Mouse (Mus musculus) adrenal gland, postnatal 36 days (tissue): ENCODE measurements around the gene Rpl13a. TPM values are rescaled to one million over a fixed set of nuclear protein-coding genes. Genes with fewer than 3 reads are reported as not detected.
"Not testable (repeated sequence)": the region's sequence is repeated elsewhere in the genome, so short reads cannot be mapped to it uniquely, and the experiment has no call there.

Experiments used
- DNase-seq, 2 experiments: peaks; one replicate each; pipeline ENCODE4 v3.0.0; 2021; ENCODE audit warnings: mixed read lengths in 1 of 2
- total RNA-seq, 2 experiments: library from RNA; stranded (reverse); gene quantifications; 2 replicates each; pipeline ENCODE4 v1.2.3; 2021

Rpl13a gene
- total RNA-seq, 2 experiments from 2014 or later, result 1,621 to 1,757 TPM

- no peak for DNase-seq
These were observed 30.4 kb upstream of the Rpl13a start for GRCm38 (mm10) chr7:45158991-45159390.

GRCm38 (mm10) chr7:45157459-45157858, 28.9 kb upstream of the Rpl13a start:
- no peak for DNase-seq

- no peak for DNase-seq
These were observed 27.6 kb upstream of the Rpl13a start for GRCm38 (mm10) chr7:45156206-45156605.

- no peak for DNase-seq
These were observed 27.0 kb upstream of the Rpl13a start for GRCm38 (mm10) chr7:45155590-45155989.

GRCm38 (mm10) chr7:45154993-45155514, 26.5 kb upstream of the Rpl13a start:
- DNase-seq, result peak; percentile 46 to 53

GRCm38 (mm10) chr7:45154096-45154992, 25.8 kb upstream of the Rpl13a start, which contains the start of the genes Pih1d1 and Aldh16a1:
Gene Pih1d1, plus strand, starts transcription at chr7:45154303.
Gene Aldh16a1, minus strand, starts transcription at chr7:45154584.
- DNase-seq, result peak; percentile 97 to 98

GRCm38 (mm10) chr7:45153586-45153985, 25.0 kb upstream of the Rpl13a start:
- no peak for DNase-seq

GRCm38 (mm10) chr7:45153052-45153451, 24.5 kb upstream of the Rpl13a start:
- not testable (repeated sequence) for DNase-seq

- no peak for DNase-seq
These were observed 22.7 kb upstream of the Rpl13a start for GRCm38 (mm10) chr7:45151303-45151702.

GRCm38 (mm10) chr7:45150321-45150720, 21.8 kb upstream of the Rpl13a start:
- no peak for DNase-seq

GRCm38 (mm10) chr7:45149545-45149944, 21.0 kb upstream of the Rpl13a start:
- DNase-seq, result no peak

- no peak for DNase-seq
These were observed 20.1 kb upstream of the Rpl13a start for GRCm38 (mm10) chr7:45148534-45149098.

- DNase-seq, result no peak
These were observed 19.3 kb upstream of the Rpl13a start for GRCm38 (mm10) chr7:45147899-45148298.

- DNase-seq, result no peak
These were observed 18.7 kb upstream of the Rpl13a start for GRCm38 (mm10) chr7:45147267-45147666.

GRCm38 (mm10) chr7:45145460-45145859, 16.9 kb upstream of the Rpl13a start:
- no peak for DNase-seq

GRCm38 (mm10) chr7:45144368-45145174, 16.0 kb upstream of the Rpl13a start:
- DNase-seq, result no peak

GRCm38 (mm10) chr7:45141914-45142313, 13.4 kb upstream of the Rpl13a start:
- DNase-seq, result no peak

GRCm38 (mm10) chr7:45141319-45141718, 12.8 kb upstream of the Rpl13a start:
- no peak for DNase-seq

GRCm38 (mm10) chr7:45139904-45140723, 11.6 kb upstream of the Rpl13a start:
- peak; percentile 59 to 62 for DNase-seq

- no peak for DNase-seq
These were observed 9.8 kb upstream of the Rpl13a start for GRCm38 (mm10) chr7:45138403-45138802.
